Mouse (Mus musculus): ENCODE data around the gene Col15a1. TPM values are rescaled to one million over a fixed set of nuclear protein-coding genes. Genes with fewer than 3 reads are reported as not detected.

Col15a1 gene
- polyA plus RNA-seq, 1 experiment: 0.18 TPM

- TF ChIP-seq TCF12 (IDR thresholded peaks at IDR 0.05; ENCODE audit: insufficient read depth, poor library complexity, severe bottlenecking) (no peak), POLR2A (IDR thresholded peaks at IDR 0.05; ENCODE audit: insufficient read length, low read depth) (no peak), MYOG (IDR thresholded peaks at IDR 0.05; ENCODE audit: control insufficient read depth in 1 of 3, insufficient read depth in 1 of 3, insufficient read length in 2 of 3, low read depth in 2 of 3) (no peak), REST (IDR thresholded peaks at IDR 0.05; ENCODE audit: insufficient read depth, insufficient read length) (no peak), MAX (IDR thresholded peaks at IDR 0.05; ENCODE audit: low read depth) (no peak), TCF3 (IDR thresholded peaks at IDR 0.05; ENCODE audit: insufficient read length, low read depth) (no peak), USF1 (IDR thresholded peaks at IDR 0.05; ENCODE audit: low read depth) (no peak), SRF (IDR thresholded peaks at IDR 0.05; ENCODE audit: control insufficient read depth, insufficient read length, low read depth) (no peak), E2F4 (IDR thresholded peaks at IDR 0.05; ENCODE audit: insufficient read depth) (no peak), MYOD1 (IDR thresholded peaks at IDR 0.05; ENCODE audit: control insufficient read depth in 1 of 3, insufficient read length in 2 of 3, low read depth in 2 of 3) (no peak), CEBPB (IDR thresholded peaks at IDR 0.05; ENCODE audit: insufficient read depth, poor library complexity, severe bottlenecking) (no peak), POLR2AphosphoS2 (IDR thresholded peaks at IDR 0.05; ENCODE audit: insufficient read length, low read depth) (no peak)
- Histone ChIP-seq H3ac (ENCODE audit: control insufficient read depth, insufficient read length) (no peak overlapping the region), H3K27me3 (ENCODE audit: control insufficient read depth, insufficient read depth, insufficient read length) (peaks cover 4% of the 10 kb centered on the region), H3K36me3 (ENCODE audit: control insufficient read depth, insufficient read depth) (no peaks in the 10 kb centered on the region), H3K79me2 (ENCODE audit: control insufficient read depth, insufficient read depth) (no peaks in the 10 kb centered on the region), H3K4me3 (no peak overlapping the region), H3K4me2 (ENCODE audit: low read depth) (no peak overlapping the region)
These were observed 18.0 kb downstream of the Col15a1 start for GRCm38 (mm10) chr4:47225920-47226319.

- no peaks in the 10 kb centered on the region for H3K36me3 ChIP-seq (ENCODE audit: control insufficient read depth, insufficient read depth)
- TF ChIP-seq MYOD1 (IDR thresholded peaks at IDR 0.05; ENCODE audit: control insufficient read depth in 1 of 3, insufficient read length in 2 of 3, low read depth in 2 of 3) (no peak), MAX (IDR thresholded peaks at IDR 0.05; ENCODE audit: low read depth) (no peak), CEBPB (IDR thresholded peaks at IDR 0.05; ENCODE audit: insufficient read depth, poor library complexity, severe bottlenecking) (no peak), E2F4 (IDR thresholded peaks at IDR 0.05; ENCODE audit: insufficient read depth) (no peak), USF1 (IDR thresholded peaks at IDR 0.05; ENCODE audit: low read depth) (no peak), TCF12 (IDR thresholded peaks at IDR 0.05; ENCODE audit: insufficient read depth, poor library complexity, severe bottlenecking) (no peak), POLR2A (IDR thresholded peaks at IDR 0.05; ENCODE audit: insufficient read length, low read depth) (no peak), REST (IDR thresholded peaks at IDR 0.05; ENCODE audit: insufficient read depth, insufficient read length) (no peak), TCF3 (IDR thresholded peaks at IDR 0.05; ENCODE audit: insufficient read length, low read depth) (no peak), SRF (IDR thresholded peaks at IDR 0.05; ENCODE audit: control insufficient read depth, insufficient read length, low read depth) (no peak), MYOG (IDR thresholded peaks at IDR 0.05; ENCODE audit: control insufficient read depth in 1 of 3, insufficient read depth in 1 of 3, insufficient read length in 2 of 3, low read depth in 2 of 3) (no peak), POLR2AphosphoS2 (IDR thresholded peaks at IDR 0.05; ENCODE audit: insufficient read length, low read depth) (no peak)
- no peak overlapping the region for H3ac ChIP-seq (ENCODE audit: control insufficient read depth, insufficient read length)
These were observed 19.1 kb downstream of the Col15a1 start for GRCm38 (mm10) chr4:47227101-47227500.

GRCm38 (mm10) chr4:47227756-47228155 is 19.8 kb downstream of the Col15a1 start:
- no peak overlapping the region for H3ac ChIP-seq (ENCODE audit: control insufficient read depth, insufficient read length)
- no peak overlapping the region for H3K4me2 ChIP-seq (ENCODE audit: low read depth)
- TF ChIP-seq MYOG (IDR thresholded peaks at IDR 0.05; ENCODE audit: control insufficient read depth in 1 of 3, insufficient read depth in 1 of 3, insufficient read length in 2 of 3, low read depth in 2 of 3) (no peak), E2F4 (IDR thresholded peaks at IDR 0.05; ENCODE audit: insufficient read depth) (no peak), MYOD1 (IDR thresholded peaks at IDR 0.05; ENCODE audit: control insufficient read depth in 1 of 3, insufficient read length in 2 of 3, low read depth in 2 of 3) (no peak), POLR2A (IDR thresholded peaks at IDR 0.05; ENCODE audit: insufficient read length, low read depth) (no peak), CEBPB (IDR thresholded peaks at IDR 0.05; ENCODE audit: insufficient read depth, poor library complexity, severe bottlenecking) (no peak)
- H3K27me3 ChIP-seq (ENCODE audit: control insufficient read depth, insufficient read depth, insufficient read length): peaks cover 4% of the 10 kb centered on the region
- H3K36me3 ChIP-seq (ENCODE audit: control insufficient read depth, insufficient read depth): no peaks in the 10 kb centered on the region
- no peaks in the 10 kb centered on the region for H3K79me2 ChIP-seq (ENCODE audit: control insufficient read depth, insufficient read depth)
- no peak overlapping the region for H3K4me3 ChIP-seq

More at GRCm38 (mm10) chr4:47227101-47227500, 19.1 kb downstream of the Col15a1 start:
- Histone ChIP-seq H3K4me2 (ENCODE audit: low read depth) (no peak overlapping the region), H3K4me3 (no peak overlapping the region), H3K27me3 (ENCODE audit: control insufficient read depth, insufficient read depth, insufficient read length) (peaks cover 4% of the 10 kb centered on the region), H3K79me2 (ENCODE audit: control insufficient read depth, insufficient read depth) (no peaks in the 10 kb centered on the region)

- Histone ChIP-seq H3K36me3 (ENCODE audit: control insufficient read depth, insufficient read depth) (no peaks in the 10 kb centered on the region), H3K79me2 (ENCODE audit: control insufficient read depth, insufficient read depth) (no peaks in the 10 kb centered on the region)
- no peak for TF ChIP-seq CEBPB (IDR thresholded peaks at IDR 0.05; ENCODE audit: insufficient read depth, poor library complexity, severe bottlenecking)
- TF ChIP-seq MAX (IDR thresholded peaks at IDR 0.05; ENCODE audit: low read depth): no peak
- no peak for TF ChIP-seq POLR2AphosphoS2 (IDR thresholded peaks at IDR 0.05; ENCODE audit: insufficient read length, low read depth)
- no peak for TF ChIP-seq TCF12 (IDR thresholded peaks at IDR 0.05; ENCODE audit: insufficient read depth, poor library complexity, severe bottlenecking)
These were observed 21.0 kb downstream of the Col15a1 start for GRCm38 (mm10) chr4:47228945-47229344.

GRCm38 (mm10) chr4:47230498-47230897 is 22.5 kb downstream of the Col15a1 start:
- TF ChIP-seq MYOG (IDR thresholded peaks at IDR 0.05; ENCODE audit: control insufficient read depth in 1 of 3, insufficient read depth in 1 of 3, insufficient read length in 2 of 3, low read depth in 2 of 3): no peak
- no peak for TF ChIP-seq USF1 (IDR thresholded peaks at IDR 0.05; ENCODE audit: low read depth)
- no peak for TF ChIP-seq SRF (IDR thresholded peaks at IDR 0.05; ENCODE audit: control insufficient read depth, insufficient read length, low read depth)
- TF ChIP-seq CEBPB (IDR thresholded peaks at IDR 0.05; ENCODE audit: insufficient read depth, poor library complexity, severe bottlenecking): no peak
- TF ChIP-seq POLR2A (IDR thresholded peaks at IDR 0.05; ENCODE audit: insufficient read length, low read depth): no peak
- TF ChIP-seq REST (IDR thresholded peaks at IDR 0.05; ENCODE audit: insufficient read depth, insufficient read length): no peak
- no peak for TF ChIP-seq E2F4 (IDR thresholded peaks at IDR 0.05; ENCODE audit: insufficient read depth)
- TF ChIP-seq TCF12 (IDR thresholded peaks at IDR 0.05; ENCODE audit: insufficient read depth, poor library complexity, severe bottlenecking): no peak
- no peak for TF ChIP-seq TCF3 (IDR thresholded peaks at IDR 0.05; ENCODE audit: insufficient read length, low read depth)
- no peak for TF ChIP-seq POLR2AphosphoS2 (IDR thresholded peaks at IDR 0.05; ENCODE audit: insufficient read length, low read depth)
- TF ChIP-seq MAX (IDR thresholded peaks at IDR 0.05; ENCODE audit: low read depth): no peak
- TF ChIP-seq MYOD1 (IDR thresholded peaks at IDR 0.05; ENCODE audit: control insufficient read depth in 1 of 3, insufficient read length in 2 of 3, low read depth in 2 of 3): no peak
- Histone ChIP-seq H3K79me2 (ENCODE audit: control insufficient read depth, insufficient read depth) (no peaks in the 10 kb centered on the region), H3K36me3 (ENCODE audit: control insufficient read depth, insufficient read depth) (no peaks in the 10 kb centered on the region), H3K4me3 (no peak overlapping the region), H3K4me2 (ENCODE audit: low read depth) (no peak overlapping the region), H3ac (ENCODE audit: control insufficient read depth, insufficient read length) (no peak overlapping the region), H3K27me3 (ENCODE audit: control insufficient read depth, insufficient read depth, insufficient read length) (peaks cover 5% of the 10 kb centered on the region)

More at GRCm38 (mm10) chr4:47228945-47229344, 21.0 kb downstream of the Col15a1 start:
- Histone ChIP-seq H3K27me3 (ENCODE audit: control insufficient read depth, insufficient read depth, insufficient read length) (peaks cover 4% of the 10 kb centered on the region), H3K4me2 (ENCODE audit: low read depth) (no peak overlapping the region), H3ac (ENCODE audit: control insufficient read depth, insufficient read length) (no peak overlapping the region), H3K4me3 (no peak overlapping the region)

Measured in myocyte (in vitro differentiated cells).